Mouse (Mus musculus): ENCODE results near the gene Ctsg. TPM values are rescaled to one million over a fixed set of nuclear protein-coding genes. Genes with fewer than 3 reads are reported as not detected.
"Not testable (repeated sequence)": the region's sequence is repeated elsewhere in the genome, so short reads cannot be mapped to it uniquely, and the experiment has no call there.

Ctsg gene
- polyA plus RNA-seq, 1 experiment: not detected

DNA sequence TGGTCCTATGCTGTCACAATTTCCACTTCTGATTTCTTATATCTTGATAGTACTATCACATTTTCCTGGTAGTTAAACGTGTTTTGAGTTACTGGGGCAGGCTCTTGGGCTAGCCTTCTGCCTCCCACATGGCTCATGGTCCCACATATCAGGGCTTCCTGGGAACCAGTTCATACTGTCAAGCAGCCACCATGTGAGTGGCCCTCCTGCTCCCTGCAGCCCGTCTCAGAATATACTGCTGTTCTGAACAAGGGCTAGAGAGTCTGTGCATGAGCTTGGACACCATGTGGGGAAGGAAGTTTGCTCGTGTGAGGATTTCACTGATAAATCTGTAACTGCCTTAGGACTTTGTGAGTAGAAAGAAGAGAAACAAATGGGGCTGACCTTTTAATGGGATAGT lies 15.7 kb downstream of the Ctsg start:
- H3K4me3 ChIP-seq (ENCODE audit: low read depth, low read length): no peak overlapping the region
- TF ChIP-seq POLR2A (IDR thresholded peaks at IDR 0.05; ENCODE audit: insufficient read depth, low read length) (no peak), EP300 (IDR thresholded peaks at IDR 0.05; ENCODE audit: insufficient read depth, low read depth, low read length) (no peak), CTCF (IDR thresholded peaks at IDR 0.05; ENCODE audit: low read depth, low read length) (no peak)
- no peaks in the 10 kb centered on the region; the same call in 1 of the 2 replicates for H3K27me3 ChIP-seq (ENCODE audit: control insufficient read depth, insufficient read depth, low read length, poor library complexity, severe bottlenecking)
- no peak overlapping the region for H3K27ac ChIP-seq (ENCODE audit: insufficient read depth, low read length)
- no peaks in the 10 kb centered on the region for H3K36me3 ChIP-seq (ENCODE audit: control insufficient read depth, insufficient read depth, low read length, poor library complexity, severe bottlenecking)
- H3K9ac ChIP-seq (ENCODE audit: low read depth, poor library complexity, severe bottlenecking): no peak overlapping the region
- H3K4me1 ChIP-seq (ENCODE audit: control insufficient read depth, insufficient read depth, low read length): no peaks in the 10 kb centered on the region
- no peaks in the 10 kb centered on the region for H3K9me3 ChIP-seq (replicated peaks; ENCODE audit: control insufficient read depth, insufficient read depth, low read length, poor library complexity, severe bottlenecking)

DNA sequence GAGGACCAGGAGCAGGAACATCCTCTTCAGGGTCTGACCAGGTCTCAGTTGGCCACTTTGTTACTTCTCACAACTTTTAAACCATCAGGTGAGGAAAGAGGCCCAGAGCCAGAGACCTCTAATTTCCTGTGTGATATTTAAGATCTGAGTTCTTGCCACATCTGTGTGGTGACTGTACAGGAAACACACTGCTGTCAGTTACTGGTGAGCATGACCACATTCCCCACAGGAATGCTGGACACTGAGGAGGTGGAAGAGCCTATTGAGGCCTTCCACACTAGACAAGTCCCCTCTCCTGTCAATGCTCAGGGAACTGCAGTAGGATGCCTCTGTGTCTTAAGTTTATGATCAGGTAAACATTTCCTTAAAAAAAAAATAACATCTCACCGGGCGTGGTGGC lies 17.2 kb downstream of the Ctsg start, which contains the start of gene Mcpt8:
Gene Mcpt8, minus strand, starts transcription at position 107 of the 400 bp plus-strand sequence.
- Histone ChIP-seq H3K36me3 (ENCODE audit: control insufficient read depth, insufficient read depth, low read length, poor library complexity, severe bottlenecking) (no peaks in the 10 kb centered on the region), H3K4me1 (ENCODE audit: control insufficient read depth, insufficient read depth, low read length) (no peaks in the 10 kb centered on the region), H3K4me3 (ENCODE audit: low read depth, low read length) (no peak within 1 kb of the TSS), H3K27me3 (ENCODE audit: control insufficient read depth, insufficient read depth, low read length, poor library complexity, severe bottlenecking) (no peaks in the 10 kb centered on the region; the same call in 1 of the 2 replicates), H3K27ac (ENCODE audit: insufficient read depth, low read length) (no peak within 1 kb of the TSS), H3K9me3 (replicated peaks; ENCODE audit: control insufficient read depth, insufficient read depth, low read length, poor library complexity, severe bottlenecking) (no peaks in the 10 kb centered on the region), H3K9ac (ENCODE audit: low read depth, poor library complexity, severe bottlenecking) (no peak within 1 kb of the TSS)
- TF ChIP-seq POLR2A (IDR thresholded peaks at IDR 0.05; ENCODE audit: insufficient read depth, low read length) (no peak), CTCF (IDR thresholded peaks at IDR 0.05; ENCODE audit: low read depth, low read length) (no peak), EP300 (IDR thresholded peaks at IDR 0.05; ENCODE audit: insufficient read depth, low read depth, low read length) (no peak)

GRCm38 (mm10) chr14:56082016-56082415 lies 20.4 kb downstream of the Ctsg start:
- Histone ChIP-seq H3K4me3 (ENCODE audit: low read depth, low read length) (no peak overlapping the region), H3K27me3 (ENCODE audit: control insufficient read depth, insufficient read depth, low read length, poor library complexity, severe bottlenecking) (no peaks in the 10 kb centered on the region; the same call in 1 of the 2 replicates), H3K4me1 (ENCODE audit: control insufficient read depth, insufficient read depth, low read length) (no peaks in the 10 kb centered on the region), H3K27ac (ENCODE audit: insufficient read depth, low read length) (no peak overlapping the region), H3K9ac (ENCODE audit: low read depth, poor library complexity, severe bottlenecking) (no peak overlapping the region), H3K36me3 (ENCODE audit: control insufficient read depth, insufficient read depth, low read length, poor library complexity, severe bottlenecking) (no peaks in the 10 kb centered on the region), H3K9me3 (replicated peaks; ENCODE audit: control insufficient read depth, insufficient read depth, low read length, poor library complexity, severe bottlenecking) (no peaks in the 10 kb centered on the region)
- no peak for TF ChIP-seq POLR2A (IDR thresholded peaks at IDR 0.05; ENCODE audit: insufficient read depth, low read length)
- TF ChIP-seq CTCF (IDR thresholded peaks at IDR 0.05; ENCODE audit: low read depth, low read length): no peak
- TF ChIP-seq EP300 (IDR thresholded peaks at IDR 0.05; ENCODE audit: insufficient read depth, low read depth, low read length): no peak

DNA sequence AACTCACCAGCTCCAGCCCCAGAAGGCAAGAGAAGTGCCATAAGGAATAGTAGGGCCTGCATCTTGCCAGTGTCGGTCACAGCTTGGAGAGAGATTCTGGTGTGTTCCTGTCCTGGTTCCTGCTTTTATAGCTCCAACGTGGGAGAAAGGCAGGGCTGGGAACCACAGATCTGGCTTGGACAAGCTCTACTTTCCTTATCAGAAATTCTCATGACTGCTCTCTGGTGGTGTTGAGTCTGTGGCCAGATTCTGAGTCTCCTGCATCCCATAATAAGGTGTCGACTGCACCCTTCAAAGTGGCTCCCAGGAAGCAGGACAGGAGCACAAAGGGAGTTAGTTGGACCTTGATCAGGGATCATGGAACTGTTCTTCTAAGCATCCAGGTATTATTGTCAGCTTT lies 40.2 kb downstream of the Ctsg start, which contains the start of gene Mcpt4:
Gene Mcpt4, minus strand, starts transcription at position 101 of the 400 bp plus-strand sequence.
- H3K4me3 ChIP-seq (ENCODE audit: low read depth, low read length); H3K27me3 ChIP-seq (ENCODE audit: control insufficient read depth, insufficient read depth, low read length, poor library complexity, severe bottlenecking); H3K36me3 ChIP-seq (ENCODE audit: control insufficient read depth, insufficient read depth, low read length, poor library complexity, severe bottlenecking); H3K9ac ChIP-seq (ENCODE audit: low read depth, poor library complexity, severe bottlenecking); H3K4me1 ChIP-seq (ENCODE audit: control insufficient read depth, insufficient read depth, low read length); H3K27ac ChIP-seq (ENCODE audit: insufficient read depth, low read length); H3K9me3 ChIP-seq (replicated peaks; ENCODE audit: control insufficient read depth, insufficient read depth, low read length, poor library complexity, severe bottlenecking): not testable (repeated sequence)

GRCm38 (mm10) chr14:56057722-56058121 lies 44.7 kb downstream of the Ctsg start:
- Histone ChIP-seq H3K36me3 (ENCODE audit: control insufficient read depth, insufficient read depth, low read length, poor library complexity, severe bottlenecking) (no peaks in the 10 kb centered on the region), H3K4me3 (ENCODE audit: low read depth, low read length) (no peak overlapping the region), H3K9ac (ENCODE audit: low read depth, poor library complexity, severe bottlenecking) (no peak overlapping the region), H3K27me3 (ENCODE audit: control insufficient read depth, insufficient read depth, low read length, poor library complexity, severe bottlenecking) (no peaks in the 10 kb centered on the region), H3K4me1 (ENCODE audit: control insufficient read depth, insufficient read depth, low read length) (no peaks in the 10 kb centered on the region), H3K9me3 (replicated peaks; ENCODE audit: control insufficient read depth, insufficient read depth, low read length, poor library complexity, severe bottlenecking) (no peaks in the 10 kb centered on the region), H3K27ac (ENCODE audit: insufficient read depth, low read length) (no peak overlapping the region)
- TF ChIP-seq CTCF (IDR thresholded peaks at IDR 0.05; ENCODE audit: low read depth, low read length): no peak

GRCm38 (mm10) chr14:56055408-56055807 lies 47.0 kb downstream of the Ctsg start:
- Histone ChIP-seq H3K4me1 (ENCODE audit: control insufficient read depth, insufficient read depth, low read length) (no peaks in the 10 kb centered on the region), H3K9me3 (replicated peaks; ENCODE audit: control insufficient read depth, insufficient read depth, low read length, poor library complexity, severe bottlenecking) (no peaks in the 10 kb centered on the region), H3K27ac (ENCODE audit: insufficient read depth, low read length) (no peak overlapping the region), H3K9ac (ENCODE audit: low read depth, poor library complexity, severe bottlenecking) (no peak overlapping the region), H3K27me3 (ENCODE audit: control insufficient read depth, insufficient read depth, low read length, poor library complexity, severe bottlenecking) (no peaks in the 10 kb centered on the region), H3K36me3 (ENCODE audit: control insufficient read depth, insufficient read depth, low read length, poor library complexity, severe bottlenecking) (no peaks in the 10 kb centered on the region), H3K4me3 (ENCODE audit: low read depth, low read length) (no peak overlapping the region)
- no peak for TF ChIP-seq EP300 (IDR thresholded peaks at IDR 0.05; ENCODE audit: insufficient read depth, low read depth, low read length)
- no peak for TF ChIP-seq CTCF (IDR thresholded peaks at IDR 0.05; ENCODE audit: low read depth, low read length)
- no peak for TF ChIP-seq POLR2A (IDR thresholded peaks at IDR 0.05; ENCODE audit: insufficient read depth, low read length)

Other genes with a start within 250 kb of the Ctsg start
- gene Nynrin, start 248.6 kb downstream of the Ctsg start, polyA plus RNA-seq (2011; ENCODE audit: insufficient read depth, insufficient read length, low read depth, missing spikeins): 21.5 and 24.6 TPM in 2 replicates
- 0.21 and 0.27 TPM in 2 replicates for gene Cbln3, start 218.2 kb downstream of the Ctsg start, polyA plus RNA-seq (2011; ENCODE audit: insufficient read depth, insufficient read length, low read depth, missing spikeins)
- 29.8 and 30.9 TPM in 2 replicates for gene Khnyn, start 217.6 kb downstream of the Ctsg start, polyA plus RNA-seq (2011; ENCODE audit: insufficient read depth, insufficient read length, low read depth, missing spikeins)
- 7.9 and 13.2 TPM in 2 replicates for gene Sdr39u1, start 202.3 kb downstream of the Ctsg start, polyA plus RNA-seq (2011; ENCODE audit: insufficient read depth, insufficient read length, low read depth, missing spikeins)
- not detected in 2 replicates for gene Cma1, start 157.9 kb downstream of the Ctsg start, polyA plus RNA-seq (2011; ENCODE audit: insufficient read depth, insufficient read length, low read depth, missing spikeins)
- not detected in 2 replicates for gene Cma2, start 151.6 kb downstream of the Ctsg start, polyA plus RNA-seq (2011; ENCODE audit: insufficient read depth, insufficient read length, low read depth, missing spikeins)
- not detected in 2 replicates for gene Mcpt1, start 84.6 kb downstream of the Ctsg start, polyA plus RNA-seq (2011; ENCODE audit: insufficient read depth, insufficient read length, low read depth, missing spikeins)
- gene Mcpt9, start 72.1 kb downstream of the Ctsg start, polyA plus RNA-seq (2011; ENCODE audit: insufficient read depth, insufficient read length, low read depth, missing spikeins): not detected in 2 replicates
- not detected in 2 replicates for gene Mcpt2, start 60.5 kb downstream of the Ctsg start, polyA plus RNA-seq (2011; ENCODE audit: insufficient read depth, insufficient read length, low read depth, missing spikeins)
- gene Mcpt4, start 40.3 kb downstream of the Ctsg start, polyA plus RNA-seq (2011; ENCODE audit: insufficient read depth, insufficient read length, low read depth, missing spikeins): not detected in 2 replicates
- gene Mcpt8, start 17.3 kb downstream of the Ctsg start, polyA plus RNA-seq (2011; ENCODE audit: insufficient read depth, insufficient read length, low read depth, missing spikeins): not detected in 2 replicates
- not detected in 2 replicates for gene Gzme, start 18.1 kb upstream of the Ctsg start, polyA plus RNA-seq (2011; ENCODE audit: insufficient read depth, insufficient read length, low read depth, missing spikeins)
- gene Gzmd, start 30.0 kb upstream of the Ctsg start, polyA plus RNA-seq (2011; ENCODE audit: insufficient read depth, insufficient read length, low read depth, missing spikeins): not detected in 2 replicates
- not detected in 2 replicates for gene Gzmg, start 57.0 kb upstream of the Ctsg start, polyA plus RNA-seq (2011; ENCODE audit: insufficient read depth, insufficient read length, low read depth, missing spikeins)
- not detected in 2 replicates for gene Gzmn, start 72.0 kb upstream of the Ctsg start, polyA plus RNA-seq (2011; ENCODE audit: insufficient read depth, insufficient read length, low read depth, missing spikeins)
- gene Gzmf, start 108.8 kb upstream of the Ctsg start, polyA plus RNA-seq (2011; ENCODE audit: insufficient read depth, insufficient read length, low read depth, missing spikeins): not detected in 2 replicates
- gene Gzmc, start 132.1 kb upstream of the Ctsg start, polyA plus RNA-seq (2011; ENCODE audit: insufficient read depth, insufficient read length, low read depth, missing spikeins): not detected in 2 replicates
- gene Gzmb, start 159.7 kb upstream of the Ctsg start, polyA plus RNA-seq (2011; ENCODE audit: insufficient read depth, insufficient read length, low read depth, missing spikeins): not detected in 2 replicates

Data from ES-Bruce4 (cell line).